Mouse (Mus musculus) gastrocnemius, adult 2 months (tissue): Measurements from ENCODE around the gene Prom1. TPM values are rescaled to one million over a fixed set of nuclear protein-coding genes. Genes with fewer than 3 reads are reported as not detected.

ENCODE experiments used
- DNase-seq: peaks from one replicate; pipeline ENCODE4 v3.0.0; 2022
- H3K27ac ChIP-seq: fragments of 200-600 bp; 2 replicates; pipeline ENCODE4 v1.8.1; 2022; ENCODE audit warnings: mild to moderate bottlenecking
- H3K4me3 ChIP-seq: fragments of 200-600 bp; 2 replicates; pipeline ENCODE4 v1.8.1; 2022; ENCODE audit warnings: mild to moderate bottlenecking, moderate library complexity
- CTCF ChIP-seq: fragments of 200-600 bp; IDR thresholded peaks from 2 replicates; pipeline ENCODE4 v1.8.1; 2022; ENCODE audit warnings: antibody characterized with exemption, mild to moderate bottlenecking, moderate library complexity
- intact Hi-C: fragments of 180-260 bp; cut with DNase I; formaldehyde crosslinking; loops from one replicate; pipeline ENCODE4 v1.15.1; 2025
- total RNA-seq, 2 experiments: library from RNA; stranded (reverse); gene quantifications; 2 replicates each; pipeline ENCODE4 v1.2.3; 2021

Gene Prom1
- total RNA-seq, 2 experiments from 2014 or later = 9.6 to 10.4 TPM

- Histone ChIP-seq H3K27ac (no peak overlapping the region), H3K4me3 (no peak overlapping the region)
- 0 out of 2 replicates have a peak, but pooled peaks have one; percentile 10 for TF ChIP-seq CTCF
- DNase-seq = no peak
- intact Hi-C loops = loop anchor here (5.0 kb wide), 1 partner anchor 67 kb away; no protein-coding TSS in a partner anchor
Observed at GRCm38 (mm10) chr5:43989017-43989416, 112.8 kb downstream of the Prom1 start.

- H3K27ac ChIP-seq = no peak overlapping the region
- no peak for TF ChIP-seq CTCF
- DNase-seq = no peak
- intact Hi-C loops = loop anchor here (5.0 kb wide), 1 partner anchor 64 kb away; no protein-coding TSS in a partner anchor
- H3K4me3 ChIP-seq = no peak overlapping the region
Observed at GRCm38 (mm10) chr5:43986212-43986611, 115.6 kb downstream of the Prom1 start.

- Histone ChIP-seq H3K4me3 (no peak overlapping the region), H3K27ac (no peak overlapping the region)
- DNase-seq = no peak
- no peak for TF ChIP-seq CTCF
- intact Hi-C loops = no loop called here
Observed at GRCm38 (mm10) chr5:43982896-43983295, 118.9 kb downstream of the Prom1 start.

GRCm38 (mm10) chr5:43981620-43982019, 120.2 kb downstream of the Prom1 start, which contains the start of gene Fgfbp1:
Gene Fgfbp1, minus strand, starts transcription at chr5:43981779.
- Histone ChIP-seq H3K27ac (no peak within 1 kb of the TSS), H3K4me3 (peak within 1 kb of the TSS; percentile 13; the same call in 1 of the 2 replicates)
- no peak for TF ChIP-seq CTCF
- intact Hi-C loops = no loop called here
- no peak for DNase-seq

GRCm38 (mm10) chr5:43980397-43980796, 121.4 kb downstream of the Prom1 start:
- H3K27ac ChIP-seq = no peak overlapping the region
- intact Hi-C loops = no loop called here
- no peak for DNase-seq
- no peak for TF ChIP-seq CTCF
- peak overlapping the region; percentile 13; the same call in 1 of the 2 replicates for H3K4me3 ChIP-seq

GRCm38 (mm10) chr5:43976821-43977561, 124.8 kb downstream of the Prom1 start:
- Histone ChIP-seq H3K27ac (no peak overlapping the region), H3K4me3 (no peak overlapping the region)
- no peak for TF ChIP-seq CTCF
- DNase-seq = no peak
- intact Hi-C loops = no loop called here

- intact Hi-C loops = no loop called here
- H3K27ac ChIP-seq = no peak overlapping the region
- no peak for TF ChIP-seq CTCF
- no peak overlapping the region for H3K4me3 ChIP-seq
- no peak for DNase-seq
Observed at GRCm38 (mm10) chr5:43974166-43974565, 127.7 kb downstream of the Prom1 start.

GRCm38 (mm10) chr5:43971156-43971555, 130.7 kb downstream of the Prom1 start:
- intact Hi-C loops = no loop called here

GRCm38 (mm10) chr5:43970532-43970931, 131.3 kb downstream of the Prom1 start:
- no peak overlapping the region for H3K4me3 ChIP-seq
- no peak overlapping the region for H3K27ac ChIP-seq
- no peak for DNase-seq
- no peak for TF ChIP-seq CTCF
- intact Hi-C loops = no loop called here

More at GRCm38 (mm10) chr5:43971156-43971555, 130.7 kb downstream of the Prom1 start:
- DNase-seq = no peak
- no peak for TF ChIP-seq CTCF
- Histone ChIP-seq H3K27ac (no peak overlapping the region), H3K4me3 (no peak overlapping the region)

- no peak for DNase-seq
- TF ChIP-seq CTCF = no peak
- H3K4me3 ChIP-seq = no peak overlapping the region
- intact Hi-C loops = no loop called here
- H3K27ac ChIP-seq = no peak overlapping the region
Observed at GRCm38 (mm10) chr5:43968634-43969033, 133.2 kb downstream of the Prom1 start.

- H3K4me3 ChIP-seq = no peak overlapping the region
- no peak for TF ChIP-seq CTCF
- intact Hi-C loops = no loop called here
- DNase-seq = no peak
- H3K27ac ChIP-seq = no peak overlapping the region
Observed at GRCm38 (mm10) chr5:43961056-43961455, 140.8 kb downstream of the Prom1 start.

- intact Hi-C loops = no loop called here
- DNase-seq = no peak
- no peak for TF ChIP-seq CTCF
- no peak overlapping the region for H3K27ac ChIP-seq
- no peak overlapping the region for H3K4me3 ChIP-seq
Observed at GRCm38 (mm10) chr5:43959884-43960440, 141.9 kb downstream of the Prom1 start.

GRCm38 (mm10) chr5:43953241-43953640, 148.6 kb downstream of the Prom1 start:
- H3K27ac ChIP-seq = no peak overlapping the region

More at GRCm38 (mm10) chr5:43953241-43953640, 148.6 kb downstream of the Prom1 start:
- intact Hi-C loops = no loop called here
- no peak for DNase-seq
- TF ChIP-seq CTCF = no peak
- no peak overlapping the region for H3K4me3 ChIP-seq
